Mouse (Mus musculus): ENCODE measurements at regions not wholly inside any gene's neighbourhood (a gene's known extent, or its start where the extent isn't known, plus 50 kb on each side); places are given as distances from the start of the nearest gene placed in this dataset.

- no peak for DNase-seq
Observed at GRCm38 (mm10) chr4:75213176-75213476, 65.0 kb downstream of the Dmac1 start.

GRCm38 (mm10) chr4:75212396-75213175, 65.5 kb downstream of the Dmac1 start:
- DNase-seq = peak; percentile 42
